Mouse (Mus musculus): ENCODE measurements around the gene Gm266.

GRCm38 (mm10) chr12:111507962-111508361, 22.3 kb upstream of the Gm266 start:
- TF ChIP-seq CTCF (IDR thresholded peaks at IDR 0.05; ENCODE audit: low read depth, low read length) (no peak), POLR2A (IDR thresholded peaks at IDR 0.05; ENCODE audit: borderline replicate concordance, low read depth, low read length) (no peak)

Measured in bone marrow macrophage, adult 2 months (primary cell).